Comparison of ENCODE assay signal across 8 mouse cellular contexts in the genomic region with DNA sequence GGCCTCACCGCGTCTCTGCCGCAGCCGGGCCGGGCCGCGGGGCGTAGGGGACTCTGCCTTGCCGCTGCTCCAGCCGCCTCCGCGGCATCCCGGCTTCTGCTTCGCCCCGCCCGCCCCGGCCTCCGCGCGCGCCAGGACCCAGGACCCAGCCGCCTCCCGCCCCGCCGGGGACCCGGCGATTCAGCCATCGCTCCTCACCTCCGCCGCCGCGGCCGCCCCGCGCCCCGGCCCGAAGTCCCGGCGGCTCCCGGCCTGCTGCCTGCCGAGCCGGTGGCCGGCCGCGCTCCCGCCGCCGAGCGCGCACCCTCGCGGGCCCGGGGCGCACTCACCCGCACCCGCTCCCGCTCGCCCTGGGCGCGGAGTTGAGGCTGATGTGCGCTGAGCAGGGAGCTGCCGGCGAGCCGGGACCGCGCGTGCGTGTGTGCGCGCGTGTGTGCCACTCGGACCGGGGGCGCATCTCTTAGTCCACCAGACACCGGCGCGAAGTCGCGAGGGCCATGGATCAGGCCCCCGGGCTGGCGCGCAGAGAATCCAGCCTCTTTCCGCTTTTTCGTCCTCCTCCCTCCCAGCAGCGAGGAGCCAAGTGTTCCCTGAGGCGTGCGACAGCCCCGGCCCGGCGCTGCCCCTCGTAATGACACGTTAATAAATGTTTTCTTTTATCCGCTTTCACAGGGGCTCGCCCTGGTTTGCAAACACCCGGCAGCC. TPM values are rescaled to one million over a fixed set of nuclear protein-coding genes. Genes with fewer than 3 reads are reported as not detected.
DNase-seq lines count a peak whose midpoint lies in the region; ATAC-seq lines count a peak whose summit lies in the region.

No protein-coding gene starts in this region.

- peak; percentile 51 for DNase-seq in layer of hippocampus, adult 11-12 months (ENCODE audit: low spot score)
- DNase-seq in layer of hippocampus, adult 9-10 months (ENCODE audit: low spot score): no peak
- peak; percentile 15 to 20 for DNase-seq in adrenal gland, postnatal 4 days (ENCODE audit: low spot score in 2 of 2)
- peak; percentile 67 for DNase-seq in forelimb bud, embryonic 11.5 days (ENCODE audit: low read depth, low spot score)
- peak; percentile 67 for DNase-seq in kidney, postnatal 14 days
- peak; percentile 31 to 58 for DNase-seq in right cerebral cortex, adult 2 months (ENCODE audit: low spot score in 2 of 2)

- no peaks in the 10 kb centered on the region for H3K9me3 ChIP-seq in lung, embryonic 16.5 days (ENCODE audit: control insufficient read depth, low read length)

- H3K4me2 ChIP-seq in lung, embryonic 16.5 days (ENCODE audit: low read depth, low read length): peak overlapping the region; percentile 100

- H3K36me3 ChIP-seq in lung, embryonic 16.5 days (ENCODE audit: control insufficient read depth, insufficient read depth, low read length): no peaks in the 10 kb centered on the region

- WGBS in lung, embryonic 16.5 days: under 1% methylated on average over 67 of the region's 95 CpGs

- peaks cover 26% of the 10 kb centered on the region for H3K27me3 ChIP-seq in lung, embryonic 16.5 days (ENCODE audit: control insufficient read depth, insufficient read depth, low read depth, low read length)

- peak overlapping the region; percentile 71 for H3K9ac ChIP-seq in lung, embryonic 16.5 days (ENCODE audit: low read length)

- peak overlapping the region; percentile 51 for H3K27ac ChIP-seq in lung, embryonic 16.5 days (ENCODE audit: low read length)

- H3K4me1 ChIP-seq in lung, embryonic 16.5 days (replicated peaks; ENCODE audit: control insufficient read depth, insufficient read depth, low read length): peaks cover 43% of the 10 kb centered on the region

- ATAC-seq in lung, embryonic 16.5 days (ENCODE audit: low read depth): peak; percentile 29; the same call in 1 of the 2 replicates
- ATAC-seq in inflammation-experienced regulatory T-cells, adult 6 months: no peak

- peak overlapping the region; percentile 66 for H3K4me3 ChIP-seq in lung, embryonic 16.5 days (ENCODE audit: low read length)

RNA-seq across cellular contexts. Expression of a gene that starts 0.6 kb away (rescaled TPM):
- total RNA-seq in adrenal gland, postnatal 4 days (2021): 10 to 100 TPM; 89.6 to 94.7 TPM
- polyA plus RNA-seq in lung, embryonic 16.5 days (2015; fragmentation: Nextera tagmentation; extraction: Ambion mirVana): 23.8 and 28.2 TPM in 2 replicates
- 1 to 10 TPM; 2.5 to 3.3 (median 2.8) TPM for polyA plus RNA-seq in inflammation-experienced regulatory T-cells, adult 6 months (2017; shearing (Covaris generic))
